Mouse (Mus musculus) bone marrow macrophage, adult 2 months (primary cell): Measurements from ENCODE around the gene Mettl23. TPM values are rescaled to one million over a fixed set of nuclear protein-coding genes. Genes with fewer than 3 reads are reported as not detected.
"Not testable (repeated sequence)": the region's sequence is repeated elsewhere in the genome, so short reads cannot be mapped to it uniquely, and the experiment has no call there.

Experiments used
- H3K27ac ChIP-seq: 2 replicates; pipeline ENCODE4 v1.5.1; 2012; ENCODE audit warnings: low read depth, low read length; ENCODE audit not compliant: insufficient read depth
- H3K4me1 ChIP-seq: 2 replicates; pipeline ENCODE4 v1.6.1; 2012; ENCODE audit warnings: low read length; ENCODE audit not compliant: control insufficient read depth, insufficient read depth
- H3K4me3 ChIP-seq: 2 replicates; pipeline ENCODE4 v1.5.1; 2012; ENCODE audit warnings: mild to moderate bottlenecking, low read length, moderate library complexity; ENCODE audit not compliant: insufficient read depth
- CTCF ChIP-seq: IDR thresholded peaks from 2 replicates; pipeline ENCODE4 v1.5.1; 2012; ENCODE audit warnings: low read depth, mild to moderate bottlenecking, low read length, moderate library complexity
- POLR2A ChIP-seq: IDR thresholded peaks from 2 replicates; pipeline ENCODE4 v1.6.1; 2012; ENCODE audit warnings: mild to moderate bottlenecking, low read depth, low read length, borderline replicate concordance
- polyA plus RNA-seq: library from polyadenylated mRNA; stranded (reverse); fragments of >200 nt; gene quantifications from 2 replicates; pipeline ENCODE4 v1.2.4, GENCODE M21; 2012; ENCODE audit not compliant: missing spikeins, insufficient read depth, insufficient read length

Mettl23 gene
- polyA plus RNA-seq, 1 experiment, result 28.0 TPM

DNA sequence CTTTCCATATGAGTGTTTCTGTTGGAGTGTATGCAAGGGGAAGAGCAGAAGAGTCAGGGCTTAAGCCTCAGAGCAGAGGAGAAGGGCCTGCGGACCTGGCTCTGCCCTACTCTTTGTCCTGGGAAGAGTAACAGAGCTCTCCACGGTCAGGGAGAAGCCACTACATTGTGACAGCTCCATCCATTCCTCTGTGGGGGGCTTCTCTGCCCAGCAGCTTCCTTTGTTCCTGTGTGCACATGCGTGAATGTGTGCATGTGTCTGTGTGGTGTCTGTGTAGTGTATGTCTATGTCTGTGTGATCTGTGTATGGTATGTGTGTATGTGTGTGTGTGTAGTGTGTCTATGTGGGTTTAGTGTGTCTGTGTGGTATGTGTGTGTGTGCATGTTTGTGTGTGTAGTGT, 52.3 kb downstream of the Mettl23 start:
- Histone ChIP-seq H3K4me3 (no peak overlapping the region), H3K27ac (no peak overlapping the region), H3K4me1 (no peaks in the 10 kb centered on the region)
- TF ChIP-seq POLR2A (no peak), CTCF (no peak)

DNA sequence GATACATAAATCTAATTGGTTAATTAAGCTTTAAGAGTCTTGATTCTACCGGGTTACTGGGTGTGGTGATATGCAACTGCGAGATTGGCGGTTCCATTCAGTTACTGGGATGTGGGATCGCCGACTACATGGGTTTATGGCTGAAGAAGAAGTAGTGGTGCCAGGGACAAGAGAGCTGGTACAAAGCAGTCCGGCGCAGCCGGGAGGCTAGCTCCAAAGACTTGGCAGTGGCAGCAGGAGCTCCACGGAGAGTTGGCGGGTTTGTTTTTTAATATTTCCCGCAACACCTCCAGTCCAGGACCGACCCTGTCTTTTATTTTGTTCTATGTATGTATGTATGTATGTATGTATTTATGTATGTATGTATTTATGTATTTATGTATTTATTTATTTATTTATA, 56.2 kb downstream of the Mettl23 start:
- TF ChIP-seq POLR2A (no peak), CTCF (no peak)
- Histone ChIP-seq H3K4me3 (no peak overlapping the region), H3K4me1 (no peaks in the 10 kb centered on the region), H3K27ac (no peak overlapping the region)

DNA sequence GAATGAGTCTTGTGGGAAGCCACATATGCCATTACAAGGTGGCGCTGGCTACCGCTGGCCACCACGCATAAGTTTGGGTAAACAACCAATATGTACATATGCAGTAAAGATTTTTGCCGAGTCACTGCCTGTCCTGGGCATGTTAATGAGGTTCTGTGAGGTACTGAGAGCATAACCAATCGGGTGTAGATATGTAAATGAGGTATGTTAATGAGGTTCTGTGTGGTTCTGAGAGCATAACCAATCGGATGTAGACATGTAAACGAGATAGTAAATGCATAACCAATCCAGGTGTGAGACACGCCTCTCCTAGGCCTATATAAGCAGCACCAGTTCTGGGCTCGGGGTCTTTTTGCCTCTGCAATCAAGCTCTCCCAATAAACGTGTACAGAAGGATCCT, 59.5 kb downstream of the Mettl23 start:
- H3K4me1 ChIP-seq, H3K4me3 ChIP-seq, H3K27ac ChIP-seq: not testable (repeated sequence)

Other genes starting within 250 kb of the Mettl23 start
- 37.5 and 39.0 TPM in 2 replicates for gene Rhbdf2, start 216.3 kb upstream of the Mettl23 start, polyA plus RNA-seq
- gene Prcd, start 189.7 kb upstream of the Mettl23 start, polyA plus RNA-seq, result not detected in 2 replicates
- not detected in 2 replicates for gene Cygb, start 189.0 kb upstream of the Mettl23 start, polyA plus RNA-seq
- not detected in 2 replicates for gene St6galnac1, start 67.8 kb upstream of the Mettl23 start, polyA plus RNA-seq
- gene Mxra7, start 15.2 kb upstream of the Mettl23 start, polyA plus RNA-seq, result 0.72 and 1.2 TPM in 2 replicates
- 18.3 and 19.0 TPM in 2 replicates for gene Jmjd6, start 171 bp downstream of the Mettl23 start, polyA plus RNA-seq
- gene Mfsd11, start 9.2 kb downstream of the Mettl23 start, polyA plus RNA-seq, result 108 and 110 TPM in 2 replicates
- gene Srsf2, start 9.8 kb downstream of the Mettl23 start, polyA plus RNA-seq, result 259 and 286 TPM in 2 replicates
- not detected in 2 replicates for gene Mgat5b, start 75.6 kb downstream of the Mettl23 start, polyA plus RNA-seq